Mouse (Mus musculus) lung, postnatal 0 days (tissue): ENCODE measurements around the gene Gm9903.

Experiments used
- CTCF ChIP-seq: IDR thresholded peaks from 2 replicates; pipeline ENCODE4 v1.5.1; 2016; ENCODE audit warnings: antibody characterized with exemption, mild to moderate bottlenecking
- EP300 ChIP-seq: IDR thresholded peaks from 2 replicates; pipeline ENCODE4 v1.6.1; 2016; ENCODE audit warnings: antibody characterized with exemption, mild to moderate bottlenecking, control low read depth

- no peak for TF ChIP-seq CTCF
- TF ChIP-seq EP300 = no peak
Observed at GRCm38 (mm10) chr5:33587498-33588058, 42.1 kb upstream of the Gm9903 start.
